Mouse (Mus musculus): ENCODE data around the gene Psma6. TPM values are rescaled to one million over a fixed set of nuclear protein-coding genes. Genes with fewer than 3 reads are reported as not detected.

The Psma6 gene
- polyA plus RNA-seq, 1 experiment: 140 TPM

DNA sequence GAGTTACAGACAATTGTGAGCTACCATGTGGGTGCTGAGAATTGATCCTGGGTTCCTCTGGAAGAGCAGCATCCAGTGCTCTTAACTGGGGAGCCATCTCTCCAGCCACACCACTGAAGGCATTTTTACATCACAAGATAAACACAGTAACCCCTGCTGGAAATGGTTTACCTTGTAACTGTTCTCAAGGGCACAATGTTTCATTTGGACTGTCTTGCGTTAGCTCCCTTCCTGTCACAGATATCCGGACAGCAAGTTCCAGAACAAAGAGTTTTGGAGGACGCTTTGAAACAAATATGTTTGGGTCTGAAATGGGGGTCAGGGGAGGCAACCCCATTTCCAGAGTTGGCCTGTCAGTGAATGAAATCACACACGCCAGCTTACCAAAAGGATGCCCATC lies 61.6 kb downstream of the Psma6 start:
- TF ChIP-seq CTCF (IDR thresholded peaks at IDR 0.05; ENCODE audit: low read depth, low read length) (no peak), POLR2A (IDR thresholded peaks at IDR 0.05; ENCODE audit: borderline replicate concordance, low read depth, low read length) (no peak)
- Histone ChIP-seq H3K4me1 (ENCODE audit: control insufficient read depth, insufficient read depth, low read length) (peaks cover 38% of the 10 kb centered on the region), H3K4me3 (ENCODE audit: insufficient read depth, low read length) (no peak overlapping the region)

DNA sequence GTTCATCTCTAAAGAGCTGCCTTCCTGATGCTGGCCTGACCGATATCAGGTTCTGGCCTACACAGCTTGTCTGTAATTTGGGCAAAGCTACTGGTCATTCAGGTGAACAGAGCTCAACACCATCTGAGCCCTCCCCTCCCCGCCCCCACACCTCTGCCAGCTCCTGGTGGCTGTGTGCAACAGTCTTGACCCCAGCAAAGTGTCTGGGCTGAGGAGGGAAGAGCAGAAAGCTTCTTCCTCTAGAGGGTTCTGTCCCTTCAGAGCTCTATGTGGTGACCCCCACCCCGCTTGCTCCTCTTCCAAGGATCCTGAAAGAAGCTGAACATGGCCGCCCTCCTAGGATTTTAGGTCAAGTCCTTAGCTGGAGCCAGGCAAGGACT lies 62.3 kb downstream of the Psma6 start:
- Histone ChIP-seq H3K4me3 (ENCODE audit: insufficient read depth, low read length) (no peak overlapping the region), H3K27ac (ENCODE audit: insufficient read depth, low read depth, low read length) (no peak overlapping the region)
- TF ChIP-seq POLR2A (IDR thresholded peaks at IDR 0.05; ENCODE audit: borderline replicate concordance, low read depth, low read length): no peak
- TF ChIP-seq CTCF (IDR thresholded peaks at IDR 0.05; ENCODE audit: low read depth, low read length): no peak

More for the DNA sequence above, 61.6 kb downstream of the Psma6 start:
- H3K27ac ChIP-seq (ENCODE audit: insufficient read depth, low read depth, low read length): no peak overlapping the region

DNA sequence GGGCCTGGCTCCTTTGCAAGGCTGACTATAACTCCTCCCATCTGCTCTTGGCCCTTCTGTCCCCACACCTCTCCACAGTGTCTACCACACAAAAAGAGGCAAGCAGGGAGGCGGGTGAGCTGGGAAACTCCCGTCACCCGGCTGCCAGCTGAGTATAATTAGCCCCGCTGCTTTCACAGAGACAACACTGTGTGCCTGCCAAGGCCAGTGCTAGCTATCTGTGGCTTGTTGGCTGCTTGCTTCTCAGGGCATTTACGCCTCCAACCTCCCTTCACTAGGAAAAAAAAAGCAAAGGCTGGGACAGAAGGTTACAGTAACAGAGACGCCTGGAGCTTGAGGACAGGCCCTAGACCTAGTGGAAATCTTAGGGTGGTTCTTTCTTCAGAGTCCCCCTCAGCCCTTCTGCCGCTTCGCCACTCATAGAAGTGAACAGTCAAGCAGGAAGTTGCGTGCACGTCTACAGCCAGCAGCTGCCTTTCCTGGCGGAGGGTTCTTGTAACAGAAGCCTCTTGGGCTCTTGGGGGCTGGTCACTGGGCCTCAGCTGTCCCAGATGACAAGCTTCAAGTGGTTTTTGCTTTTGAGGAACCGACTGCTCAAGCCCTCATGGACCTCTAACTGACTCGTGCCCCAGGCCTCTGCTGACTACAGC lies 62.8 kb downstream of the Psma6 start:
- TF ChIP-seq POLR2A (IDR thresholded peaks at IDR 0.05; ENCODE audit: borderline replicate concordance, low read depth, low read length) (no peak), CTCF (IDR thresholded peaks at IDR 0.05; ENCODE audit: low read depth, low read length) (no peak)
- peaks cover 39% of the 10 kb centered on the region for H3K4me1 ChIP-seq (ENCODE audit: control insufficient read depth, insufficient read depth, low read length)
- peak overlapping the region; percentile 48 for H3K27ac ChIP-seq (ENCODE audit: insufficient read depth, low read depth, low read length)
- H3K4me3 ChIP-seq (ENCODE audit: insufficient read depth, low read length): no peak overlapping the region

More for the DNA sequence above, 62.3 kb downstream of the Psma6 start:
- peaks cover 39% of the 10 kb centered on the region for H3K4me1 ChIP-seq (ENCODE audit: control insufficient read depth, insufficient read depth, low read length)

DNA sequence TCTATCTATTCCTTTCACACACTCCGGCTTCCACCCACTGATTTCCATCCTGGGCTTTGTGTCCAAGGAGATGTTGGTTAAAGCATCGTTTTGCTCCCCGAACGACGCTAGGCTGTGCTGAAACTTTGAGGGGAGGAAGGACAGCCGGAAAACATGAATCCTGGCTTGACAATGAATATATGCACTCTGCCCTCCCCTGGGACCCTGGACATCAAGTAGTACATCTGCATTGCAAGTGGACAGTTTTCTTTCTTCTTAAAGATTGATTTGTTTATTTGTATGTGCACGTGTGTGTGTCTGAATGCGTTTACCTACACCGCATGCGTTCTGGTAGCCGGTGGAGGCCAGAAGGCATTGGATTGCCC lies 63.4 kb downstream of the Psma6 start:
- H3K4me3 ChIP-seq (ENCODE audit: insufficient read depth, low read length): no peak overlapping the region
- no peak for TF ChIP-seq CTCF (IDR thresholded peaks at IDR 0.05; ENCODE audit: low read depth, low read length)
- no peak for TF ChIP-seq POLR2A (IDR thresholded peaks at IDR 0.05; ENCODE audit: borderline replicate concordance, low read depth, low read length)
- H3K4me1 ChIP-seq (ENCODE audit: control insufficient read depth, insufficient read depth, low read length): peaks cover 38% of the 10 kb centered on the region
- no peak overlapping the region for H3K27ac ChIP-seq (ENCODE audit: insufficient read depth, low read depth, low read length)

DNA sequence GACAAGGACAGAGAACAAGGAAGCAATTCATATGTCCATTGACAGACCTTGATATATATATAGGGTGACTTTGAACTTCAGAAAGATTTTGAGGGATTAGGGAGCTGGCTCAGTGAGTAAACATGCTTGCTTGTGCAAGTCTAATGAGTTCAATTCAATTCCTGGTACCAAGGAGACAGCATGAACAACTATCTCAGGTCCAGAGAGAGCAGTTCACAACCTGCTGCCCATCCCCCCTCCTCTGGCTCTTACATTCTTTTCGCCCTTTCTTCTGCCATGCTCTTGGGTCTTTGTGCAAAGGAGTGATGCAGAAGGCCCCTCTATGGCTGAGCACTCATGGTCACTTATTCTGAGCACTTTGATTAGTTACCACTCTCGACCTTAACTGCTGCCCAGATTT lies 64.4 kb downstream of the Psma6 start:
- TF ChIP-seq CTCF (IDR thresholded peaks at IDR 0.05; ENCODE audit: low read depth, low read length): no peak
- no peak for TF ChIP-seq POLR2A (IDR thresholded peaks at IDR 0.05; ENCODE audit: borderline replicate concordance, low read depth, low read length)
- H3K27ac ChIP-seq (ENCODE audit: insufficient read depth, low read depth, low read length): no peak overlapping the region
- no peak overlapping the region for H3K4me3 ChIP-seq (ENCODE audit: insufficient read depth, low read length)
- H3K4me1 ChIP-seq (ENCODE audit: control insufficient read depth, insufficient read depth, low read length): peaks cover 29% of the 10 kb centered on the region

DNA sequence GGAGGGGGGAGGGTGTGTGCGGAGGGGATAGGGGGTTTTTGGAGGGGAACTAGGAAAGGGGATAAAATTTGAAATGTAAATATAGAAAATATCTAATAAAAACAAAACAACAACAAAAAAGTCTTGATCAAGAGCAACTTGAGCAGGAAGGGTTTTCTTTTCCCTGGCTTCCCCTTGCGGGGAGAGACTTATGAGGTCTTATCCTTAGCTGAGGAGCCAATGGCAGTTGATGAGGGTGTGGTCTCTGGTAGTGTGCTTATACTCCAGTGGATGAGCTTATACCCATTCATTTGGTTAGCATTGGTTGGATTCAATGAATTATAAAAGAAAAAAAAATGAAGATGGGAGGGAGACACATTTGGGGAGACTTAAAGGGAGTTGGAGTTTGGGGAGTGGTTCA lies 65.0 kb downstream of the Psma6 start:
- peaks cover 24% of the 10 kb centered on the region for H3K4me1 ChIP-seq (ENCODE audit: control insufficient read depth, insufficient read depth, low read length)
- no peak for TF ChIP-seq POLR2A (IDR thresholded peaks at IDR 0.05; ENCODE audit: borderline replicate concordance, low read depth, low read length)
- TF ChIP-seq CTCF (IDR thresholded peaks at IDR 0.05; ENCODE audit: low read depth, low read length): no peak
- no peak overlapping the region for H3K27ac ChIP-seq (ENCODE audit: insufficient read depth, low read depth, low read length)
- no peak overlapping the region for H3K4me3 ChIP-seq (ENCODE audit: insufficient read depth, low read length)

DNA sequence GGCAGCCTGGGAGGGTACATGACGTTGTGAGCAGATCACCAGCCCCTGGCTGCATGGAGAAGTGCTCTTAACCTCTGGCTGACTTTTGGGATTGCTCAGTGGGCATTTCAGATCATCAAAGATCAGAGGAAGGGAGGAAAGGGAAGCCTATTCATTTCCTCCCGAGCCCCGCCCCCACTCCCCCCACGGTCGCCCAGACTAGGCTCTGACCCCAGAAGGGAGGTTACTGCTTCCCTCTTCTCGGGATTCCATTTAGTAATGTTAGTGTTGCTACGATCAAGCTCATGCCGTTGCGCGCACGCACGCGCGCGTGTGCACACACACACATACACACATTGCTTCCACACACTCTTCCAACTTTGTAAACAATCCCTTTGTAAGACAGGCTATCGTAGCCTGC lies 66.4 kb downstream of the Psma6 start:
- H3K4me3 ChIP-seq (ENCODE audit: insufficient read depth, low read length): no peak overlapping the region
- no peak for TF ChIP-seq POLR2A (IDR thresholded peaks at IDR 0.05; ENCODE audit: borderline replicate concordance, low read depth, low read length)
- no peak for TF ChIP-seq CTCF (IDR thresholded peaks at IDR 0.05; ENCODE audit: low read depth, low read length)
- H3K27ac ChIP-seq (ENCODE audit: insufficient read depth, low read depth, low read length): no peak overlapping the region
- peaks cover 24% of the 10 kb centered on the region for H3K4me1 ChIP-seq (ENCODE audit: control insufficient read depth, insufficient read depth, low read length)

DNA sequence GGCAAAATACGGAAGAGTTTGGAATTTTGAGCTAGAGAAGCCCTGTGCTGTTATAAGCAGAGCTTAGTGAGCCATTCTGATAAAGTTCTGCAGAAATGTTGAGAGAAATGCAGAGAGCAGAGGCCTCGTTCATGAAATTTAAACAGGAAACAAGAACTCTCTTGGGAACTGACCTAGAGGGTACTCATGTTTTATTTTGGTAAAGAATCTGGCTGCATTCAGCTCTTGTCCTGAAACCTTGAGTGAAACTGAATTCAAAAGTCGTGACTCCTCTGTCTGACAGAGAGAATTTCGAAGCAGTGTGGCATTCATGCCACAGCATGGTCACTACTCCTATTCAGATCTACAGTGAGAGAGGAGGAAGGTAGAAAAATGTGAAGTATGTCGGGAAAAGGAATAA lies 68.8 kb downstream of the Psma6 start:
- peaks cover 10% of the 10 kb centered on the region for H3K4me1 ChIP-seq (ENCODE audit: control insufficient read depth, insufficient read depth, low read length)
- no peak overlapping the region for H3K4me3 ChIP-seq (ENCODE audit: insufficient read depth, low read length)
- H3K27ac ChIP-seq (ENCODE audit: insufficient read depth, low read depth, low read length): no peak overlapping the region
- no peak for TF ChIP-seq POLR2A (IDR thresholded peaks at IDR 0.05; ENCODE audit: borderline replicate concordance, low read depth, low read length)
- no peak for TF ChIP-seq CTCF (IDR thresholded peaks at IDR 0.05; ENCODE audit: low read depth, low read length)

DNA sequence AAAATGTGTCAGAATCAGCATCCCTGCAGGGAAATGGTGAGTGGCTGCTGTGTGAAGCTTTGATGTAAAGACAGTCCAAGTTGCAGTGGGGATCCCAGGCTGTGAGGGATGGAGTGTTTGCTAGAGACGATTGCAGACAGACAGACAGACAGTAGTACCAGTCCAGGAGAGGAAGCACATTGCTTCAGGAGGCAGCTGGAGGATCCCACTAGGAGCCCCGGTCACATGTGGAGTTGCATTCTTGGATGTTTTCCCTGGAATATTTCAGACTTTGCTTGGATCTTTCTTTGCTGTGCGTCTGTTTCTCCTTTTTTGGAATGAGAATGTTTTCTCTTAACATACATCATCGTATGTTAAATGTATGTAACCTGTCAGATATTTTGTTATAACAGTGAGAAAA lies 69.9 kb downstream of the Psma6 start:
- no peak overlapping the region for H3K4me3 ChIP-seq (ENCODE audit: insufficient read depth, low read length)
- TF ChIP-seq CTCF (IDR thresholded peaks at IDR 0.05; ENCODE audit: low read depth, low read length) (no peak), POLR2A (IDR thresholded peaks at IDR 0.05; ENCODE audit: borderline replicate concordance, low read depth, low read length) (no peak)
- peaks cover 19% of the 10 kb centered on the region for H3K4me1 ChIP-seq (ENCODE audit: control insufficient read depth, insufficient read depth, low read length)
- no peak overlapping the region for H3K27ac ChIP-seq (ENCODE audit: insufficient read depth, low read depth, low read length)

DNA sequence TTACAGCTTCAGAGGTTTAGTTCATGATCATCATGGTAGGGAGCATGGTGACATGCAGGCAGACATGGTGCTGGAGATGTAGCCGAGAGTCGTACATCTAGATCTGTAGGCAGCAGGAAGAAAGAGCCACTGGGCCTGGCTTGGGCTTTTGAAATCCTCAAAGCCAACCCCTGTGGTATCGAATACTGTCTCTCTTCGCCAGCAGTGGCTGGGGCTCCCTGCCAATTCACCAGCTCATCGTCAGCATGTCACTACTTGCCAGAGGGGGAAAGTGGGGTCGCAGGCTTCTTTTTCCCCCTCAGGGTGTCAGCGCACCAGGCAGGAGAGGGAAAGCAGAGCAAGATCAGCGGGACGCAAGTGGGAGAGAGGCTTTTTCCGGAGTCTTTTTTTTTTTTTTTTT lies 71.2 kb downstream of the Psma6 start:
- no peak for TF ChIP-seq POLR2A (IDR thresholded peaks at IDR 0.05; ENCODE audit: borderline replicate concordance, low read depth, low read length)

DNA sequence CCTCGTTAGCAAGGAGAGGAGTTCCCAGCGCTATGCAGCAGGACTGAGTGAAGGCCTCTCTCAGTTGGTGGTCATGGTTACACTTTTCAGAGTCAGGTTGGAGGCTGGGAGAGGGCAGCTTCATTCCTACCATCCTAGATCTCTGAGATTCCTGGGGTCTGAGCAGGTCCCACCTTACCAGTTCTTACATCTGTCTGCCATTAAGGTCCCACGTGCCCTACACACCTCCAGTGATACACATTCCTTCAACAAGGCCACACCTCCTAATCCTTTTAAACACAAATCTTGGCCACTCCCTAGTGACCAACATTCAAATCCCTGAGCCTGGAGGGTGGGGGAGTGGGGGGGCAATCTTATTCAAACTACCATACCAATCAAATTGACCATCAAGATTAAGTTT lies 72.1 kb downstream of the Psma6 start:
- Histone ChIP-seq H3K4me1 (ENCODE audit: control insufficient read depth, insufficient read depth, low read length) (peaks cover 23% of the 10 kb centered on the region), H3K27ac (ENCODE audit: insufficient read depth, low read depth, low read length) (no peak overlapping the region)
- TF ChIP-seq POLR2A (IDR thresholded peaks at IDR 0.05; ENCODE audit: borderline replicate concordance, low read depth, low read length): no peak
- TF ChIP-seq CTCF (IDR thresholded peaks at IDR 0.05; ENCODE audit: low read depth, low read length): no peak

More for the DNA sequence above, 71.2 kb downstream of the Psma6 start:
- no peak overlapping the region for H3K4me3 ChIP-seq (ENCODE audit: insufficient read depth, low read length)
- H3K27ac ChIP-seq (ENCODE audit: insufficient read depth, low read depth, low read length): no peak overlapping the region
- H3K4me1 ChIP-seq (ENCODE audit: control insufficient read depth, insufficient read depth, low read length): peaks cover 26% of the 10 kb centered on the region

More for the DNA sequence above, 72.1 kb downstream of the Psma6 start:
- H3K4me3 ChIP-seq (ENCODE audit: insufficient read depth, low read length): no peak overlapping the region
